Mouse (Mus musculus) liver, embryonic 11.5 days (tissue): ENCODE data around the gene T. TPM values are rescaled to one million over a fixed set of nuclear protein-coding genes. Genes with fewer than 3 reads are reported as not detected.

Source experiments
- ATAC-seq: fragments of 200-750 bp; cut with Nextera tagmentation; replicated peaks from 2 replicates; pipeline ENCODE4 v1.8.0; 2017; ENCODE audit warnings: moderate number of reproducible peaks, mild to moderate bottlenecking, moderate TSS enrichment, moderate library complexity; ENCODE audit not compliant: low FRiP score
- DNase-seq: peaks from one replicate; pipeline ENCODE4 v3.0.0-alpha.2; 2017; ENCODE audit warnings: low spot score
- H3K27ac ChIP-seq: fragments of 300-500 bp; sonication (generic); 2 replicates; pipeline ENCODE4 v1.5.1; 2014; ENCODE audit warnings: mild to moderate bottlenecking, low read depth, low read length, control low read depth
- H3K27me3 ChIP-seq: fragments of 300-500 bp; sonication (generic); replicated peaks from 2 replicates; pipeline ENCODE4 v1.6.1; 2014; ENCODE audit warnings: low read length, mixed read lengths; ENCODE audit not compliant: control insufficient read depth, insufficient read depth
- H3K36me3 ChIP-seq: fragments of 300-500 bp; sonication (generic); 2 replicates; pipeline ENCODE4 v1.6.1; 2014; ENCODE audit warnings: mild to moderate bottlenecking, low read length, moderate library complexity, mixed read lengths; ENCODE audit not compliant: control insufficient read depth, insufficient read depth
- H3K4me1 ChIP-seq: fragments of 300-500 bp; sonication (generic); replicated peaks from 2 replicates; pipeline ENCODE4 v1.6.1; 2014; ENCODE audit warnings: low read length, mixed read lengths; ENCODE audit not compliant: control insufficient read depth, insufficient read depth
- H3K4me2 ChIP-seq: fragments of 300-500 bp; sonication (generic); 2 replicates; pipeline ENCODE4 v1.6.1; 2014; ENCODE audit warnings: mild to moderate bottlenecking, control low read depth, moderate library complexity
- H3K4me3 ChIP-seq: fragments of 300-500 bp; sonication (generic); 2 replicates; pipeline ENCODE4 v1.5.1; 2014; ENCODE audit warnings: low read depth, low read length, control low read depth
- H3K9ac ChIP-seq: fragments of 300-500 bp; sonication (generic); 2 replicates; pipeline ENCODE4 v1.6.1; 2014; ENCODE audit warnings: low read depth, low read length, control low read depth
- H3K9me3 ChIP-seq: fragments of 300-500 bp; sonication (generic); 2 replicates; pipeline ENCODE4 v1.6.1; 2016; ENCODE audit warnings: low read length, inconsistent platforms, mixed read lengths; ENCODE audit not compliant: control insufficient read depth
- WGBS: fragments of 180-500 bp; shearing (Covaris S2); extraction: QIAGEN DNeasy Blood & Tissue Kit; methylation state at CpG from one replicate; pipeline ENCODE4 v1.1.7; 2014; 5-methylcytosine and 5-hydroxymethylcytosine counted together
- polyA plus RNA-seq: library from polyadenylated mRNA; unstranded; fragments of >200 nt; fragmentation: Nextera tagmentation; extraction: Ambion mirVana; gene quantifications from 2 replicates; pipeline ENCODE4 v1.2.1, GENCODE M21; 2014

The T gene
- polyA plus RNA-seq, 1 experiment from 2014 or later, result not detected

DNA sequence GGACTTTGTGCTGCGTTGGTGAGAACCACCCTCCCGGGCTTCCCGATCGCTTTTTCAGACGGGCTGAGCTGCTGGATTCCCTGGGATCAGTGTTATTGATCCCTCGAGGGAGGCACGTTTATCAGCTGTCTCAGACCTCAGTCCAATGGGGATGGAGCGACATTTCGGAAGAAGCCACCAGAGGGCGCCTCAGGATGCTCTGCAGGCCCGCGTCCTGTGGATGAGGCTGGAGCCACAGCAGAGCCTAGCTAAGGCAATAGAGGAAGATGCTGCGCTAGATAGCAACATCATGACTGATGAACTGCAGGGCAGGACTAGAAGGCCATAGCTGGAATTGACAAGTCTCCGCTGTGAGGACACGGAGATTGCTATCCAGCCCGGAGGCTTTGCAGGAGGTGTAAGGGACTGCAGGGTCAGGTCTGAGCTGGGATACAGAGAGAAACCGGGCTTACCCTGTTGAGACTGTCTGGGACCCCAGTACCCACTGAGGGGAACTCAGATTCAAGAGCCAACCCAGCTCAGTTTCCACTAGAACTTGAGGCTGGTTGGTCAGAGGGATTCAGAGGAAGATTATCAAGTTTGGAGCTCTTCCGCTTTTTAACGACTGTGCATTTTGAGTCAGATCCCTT lies 34.6 kb downstream of the T start:
- Histone ChIP-seq H3K4me1 (no peaks in the 10 kb centered on the region), H3K27me3 (peaks cover 27% of the 10 kb centered on the region), H3K4me2 (no peak overlapping the region), H3K9ac (no peak overlapping the region), H3K4me3 (no peak overlapping the region), H3K36me3 (no peaks in the 10 kb centered on the region), H3K9me3 (no peaks in the 10 kb centered on the region), H3K27ac (no peak overlapping the region)
- ATAC-seq (peak; percentile 31; the same call in 1 of the 2 replicates), DNase-seq (peak; percentile 58)
- WGBS, result 16% methylated on average over 19 of the region's 19 CpGs

- H3K4me1 ChIP-seq, result no peaks in the 10 kb centered on the region
- no peaks in the 10 kb centered on the region for H3K27me3 ChIP-seq
- DNase-seq, result no peak
- H3K36me3 ChIP-seq, result no peaks in the 10 kb centered on the region
- no peak for ATAC-seq
- no peak overlapping the region for H3K27ac ChIP-seq
- no peak overlapping the region for H3K9ac ChIP-seq
- H3K4me3 ChIP-seq, result no peak overlapping the region
- no peaks in the 10 kb centered on the region for H3K9me3 ChIP-seq
- WGBS, result 70% methylated on average over 3 of the region's 3 CpGs
- no peak overlapping the region for H3K4me2 ChIP-seq
Measured at GRCm38 (mm10) chr17:8478554-8478953, 44.3 kb downstream of the T start.

GRCm38 (mm10) chr17:8479493-8480128 lies 45.4 kb downstream of the T start:
- Histone ChIP-seq H3K4me2 (no peak overlapping the region), H3K36me3 (no peaks in the 10 kb centered on the region), H3K9ac (no peak overlapping the region), H3K27ac (no peak overlapping the region), H3K9me3 (no peaks in the 10 kb centered on the region), H3K4me3 (no peak overlapping the region), H3K27me3 (no peaks in the 10 kb centered on the region), H3K4me1 (no peaks in the 10 kb centered on the region)
- DNase-seq (no peak), ATAC-seq (no peak)
- 84% methylated on average over 9 of the region's 9 CpGs for WGBS

- H3K4me3 ChIP-seq, result no peak overlapping the region
- ATAC-seq, result no peak
- DNase-seq, result no peak
- H3K36me3 ChIP-seq, result no peaks in the 10 kb centered on the region
- no peak overlapping the region for H3K27ac ChIP-seq
- H3K27me3 ChIP-seq, result no peaks in the 10 kb centered on the region
- WGBS, result 83% methylated on average over 10 of the region's 10 CpGs
- H3K9ac ChIP-seq, result no peak overlapping the region
- H3K4me2 ChIP-seq, result no peak overlapping the region
- no peaks in the 10 kb centered on the region for H3K9me3 ChIP-seq
- H3K4me1 ChIP-seq, result no peaks in the 10 kb centered on the region
Measured at GRCm38 (mm10) chr17:8481797-8482196, 47.6 kb downstream of the T start.

DNA sequence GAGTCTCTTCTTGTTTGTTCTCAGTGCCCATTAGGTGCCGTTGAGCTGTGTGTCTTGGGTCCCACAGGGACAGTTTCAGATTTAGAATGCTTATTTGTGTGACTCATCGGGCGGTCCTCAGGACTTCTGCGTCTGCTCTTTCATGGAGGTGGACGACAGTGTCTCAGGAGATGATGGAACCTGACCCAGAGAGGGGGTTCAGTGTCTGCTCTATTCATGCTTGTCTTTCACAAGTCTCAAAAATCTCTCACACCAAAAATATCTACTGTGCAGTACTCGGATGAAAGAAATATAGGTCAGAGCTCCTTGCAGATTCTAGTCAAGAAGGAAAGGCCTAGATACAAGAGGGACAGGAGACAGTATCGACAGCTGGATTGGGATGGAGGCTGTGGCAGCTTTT lies 48.7 kb downstream of the T start:
- DNase-seq (no peak), ATAC-seq (no peak)
- H3K9ac ChIP-seq, result no peak overlapping the region
- no peaks in the 10 kb centered on the region for H3K4me1 ChIP-seq
- H3K27me3 ChIP-seq, result no peaks in the 10 kb centered on the region; the same call in 1 of the 2 replicates
- no peak overlapping the region for H3K4me3 ChIP-seq
- H3K27ac ChIP-seq, result no peak overlapping the region
- no peaks in the 10 kb centered on the region for H3K9me3 ChIP-seq
- WGBS, result 82% methylated on average over 7 of the region's 7 CpGs
- H3K36me3 ChIP-seq, result no peaks in the 10 kb centered on the region
- H3K4me2 ChIP-seq, result no peak overlapping the region

DNA sequence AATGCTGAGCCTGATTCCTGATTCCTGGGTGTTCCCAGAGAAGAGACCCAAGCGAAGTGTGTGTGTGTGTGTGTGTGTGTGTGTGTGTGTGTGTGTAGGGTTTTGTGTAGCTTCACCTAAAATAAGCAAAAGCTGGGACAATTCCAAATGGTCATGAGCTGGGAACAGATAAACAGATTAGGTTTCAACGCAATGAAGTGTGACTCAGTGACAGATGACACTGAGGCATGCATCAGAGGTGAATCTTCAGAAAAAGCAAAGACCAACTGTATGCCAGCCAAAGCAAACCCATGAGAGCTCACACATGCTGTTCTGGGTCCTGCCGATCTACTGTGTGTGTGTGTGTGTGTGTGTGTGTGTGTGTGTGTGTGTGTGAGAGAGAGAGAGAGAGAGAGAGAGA lies 50.0 kb downstream of the T start:
- Histone ChIP-seq H3K9ac (no peak overlapping the region), H3K36me3 (no peaks in the 10 kb centered on the region), H3K9me3 (no peaks in the 10 kb centered on the region), H3K27me3 (no peaks in the 10 kb centered on the region; the same call in 1 of the 2 replicates), H3K27ac (no peak overlapping the region), H3K4me2 (no peak overlapping the region), H3K4me3 (no peak overlapping the region), H3K4me1 (no peaks in the 10 kb centered on the region)
- 81% methylated on average over 3 of the region's 3 CpGs for WGBS
- DNase-seq, result no peak
- ATAC-seq, result no peak

DNA sequence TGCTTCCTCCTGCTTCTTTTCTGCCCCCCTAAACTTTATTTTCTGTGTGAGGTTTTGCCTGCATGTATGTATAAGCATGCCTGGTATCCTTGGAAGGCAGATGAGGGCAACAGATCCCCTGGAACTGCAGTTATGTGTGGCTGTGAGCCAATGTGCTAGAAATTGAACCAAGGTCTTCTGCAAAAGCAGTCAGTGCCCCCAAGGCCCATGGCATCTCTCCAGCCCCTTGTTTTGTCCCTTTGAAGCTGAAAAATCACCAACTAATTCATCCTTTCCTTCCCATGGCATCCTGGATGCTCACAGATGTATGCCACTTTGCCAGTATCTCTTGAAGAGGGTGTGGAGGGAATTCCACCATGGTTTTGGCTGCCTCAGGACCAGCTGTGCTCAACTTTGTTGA lies 50.9 kb downstream of the T start:
- Histone ChIP-seq H3K4me3 (no peak overlapping the region), H3K9me3 (no peaks in the 10 kb centered on the region), H3K9ac (no peak overlapping the region), H3K27ac (no peak overlapping the region), H3K36me3 (no peaks in the 10 kb centered on the region), H3K4me1 (no peaks in the 10 kb centered on the region), H3K27me3 (no peaks in the 10 kb centered on the region; the same call in 1 of the 2 replicates), H3K4me2 (no peak overlapping the region)
- DNase-seq (no peak), ATAC-seq (no peak)

- Histone ChIP-seq H3K27me3 (no peaks in the 10 kb centered on the region; the same call in 1 of the 2 replicates), H3K9ac (no peak overlapping the region), H3K36me3 (no peaks in the 10 kb centered on the region), H3K4me3 (no peak overlapping the region), H3K9me3 (no peaks in the 10 kb centered on the region), H3K4me1 (no peaks in the 10 kb centered on the region), H3K27ac (no peak overlapping the region), H3K4me2 (no peak overlapping the region)
- WGBS, result 63% methylated on average over 12 of the region's 12 CpGs
- DNase-seq, result no peak
- ATAC-seq, result no peak
Measured at GRCm38 (mm10) chr17:8487824-8488223, 53.6 kb downstream of the T start.

GRCm38 (mm10) chr17:8490971-8491370 lies 56.7 kb downstream of the T start:
- H3K4me1 ChIP-seq, result no peaks in the 10 kb centered on the region
- WGBS, result 81% methylated on average over 5 of the region's 5 CpGs
- no peaks in the 10 kb centered on the region for H3K9me3 ChIP-seq
- H3K4me3 ChIP-seq, result no peak overlapping the region
- DNase-seq (no peak), ATAC-seq (no peak)
- no peak overlapping the region for H3K9ac ChIP-seq
- no peak overlapping the region for H3K4me2 ChIP-seq
- no peaks in the 10 kb centered on the region; the same call in 1 of the 2 replicates for H3K27me3 ChIP-seq
- H3K27ac ChIP-seq, result no peak overlapping the region
- no peaks in the 10 kb centered on the region for H3K36me3 ChIP-seq
